Mouse (Mus musculus): ENCODE results near the gene L1cam. TPM values are rescaled to one million over a fixed set of nuclear protein-coding genes. Genes with fewer than 3 reads are reported as not detected.

Gene L1cam
- polyA plus RNA-seq, 1 experiment from 2014 or later: 4.3 TPM

- Histone ChIP-seq H3K9ac (ENCODE audit: low read length) (no peak overlapping the region), H3K36me3 (ENCODE audit: control insufficient read depth, insufficient read depth, low read length) (no peaks in the 10 kb centered on the region), H3K4me2 (ENCODE audit: low read depth, low read length) (no peak overlapping the region), H3K27me3 (ENCODE audit: control insufficient read depth, insufficient read depth, low read depth, low read length) (peaks cover 6% of the 10 kb centered on the region), H3K4me3 (ENCODE audit: low read length) (no peak overlapping the region), H3K27ac (ENCODE audit: low read length) (no peak overlapping the region), H3K4me1 (replicated peaks; ENCODE audit: control insufficient read depth, insufficient read depth, low read length) (no peaks in the 10 kb centered on the region), H3K9me3 (ENCODE audit: control insufficient read depth, low read length) (no peaks in the 10 kb centered on the region)
- WGBS: 25% methylated on average over 6 of the region's 6 CpGs
- ATAC-seq (ENCODE audit: low read depth): no peak
These were observed 14.4 kb downstream of the L1cam start for GRCm38 (mm10) chrX:73881463-73881862.

- H3K36me3 ChIP-seq (ENCODE audit: control insufficient read depth, insufficient read depth, low read length): no peaks in the 10 kb centered on the region
- no peaks in the 10 kb centered on the region for H3K4me1 ChIP-seq (replicated peaks; ENCODE audit: control insufficient read depth, insufficient read depth, low read length)
- peak overlapping the region; percentile 45; the same call in 1 of the 2 replicates for H3K9ac ChIP-seq (ENCODE audit: low read length)
- peak overlapping the region; percentile 72 for H3K4me2 ChIP-seq (ENCODE audit: low read depth, low read length)
- 25% methylated on average over 16 of the region's 16 CpGs for WGBS
- H3K9me3 ChIP-seq (ENCODE audit: control insufficient read depth, low read length): no peaks in the 10 kb centered on the region
- H3K27me3 ChIP-seq (ENCODE audit: control insufficient read depth, insufficient read depth, low read depth, low read length): peaks cover 6% of the 10 kb centered on the region
- peak overlapping the region; percentile 49 for H3K4me3 ChIP-seq (ENCODE audit: low read length)
- H3K27ac ChIP-seq (ENCODE audit: low read length): no peak overlapping the region
- peak; percentile 45 for ATAC-seq (ENCODE audit: low read depth)
These were observed 14.9 kb downstream of the L1cam start for GRCm38 (mm10) chrX:73881036-73881427.

GRCm38 (mm10) chrX:73880194-73881035 is 15.5 kb downstream of the L1cam start:
- Histone ChIP-seq H3K9me3 (ENCODE audit: control insufficient read depth, low read length) (no peaks in the 10 kb centered on the region), H3K27ac (ENCODE audit: low read length) (peak overlapping the region; percentile 39; the same call in 1 of the 2 replicates), H3K9ac (ENCODE audit: low read length) (peak overlapping the region; percentile 45; the same call in 1 of the 2 replicates), H3K4me1 (replicated peaks; ENCODE audit: control insufficient read depth, insufficient read depth, low read length) (no peaks in the 10 kb centered on the region), H3K27me3 (ENCODE audit: control insufficient read depth, insufficient read depth, low read depth, low read length) (peaks cover 6% of the 10 kb centered on the region), H3K4me3 (ENCODE audit: low read length) (peak overlapping the region; percentile 49), H3K36me3 (ENCODE audit: control insufficient read depth, insufficient read depth, low read length) (no peaks in the 10 kb centered on the region), H3K4me2 (ENCODE audit: low read depth, low read length) (peak overlapping the region; percentile 72)
- WGBS: 13% methylated on average over 29 of the region's 48 CpGs
- peak; percentile 93 for ATAC-seq (ENCODE audit: low read depth)

GRCm38 (mm10) chrX:73877014-73877413 is 18.9 kb downstream of the L1cam start:
- no peak overlapping the region for H3K4me3 ChIP-seq (ENCODE audit: low read length)
- H3K9me3 ChIP-seq (ENCODE audit: control insufficient read depth, low read length): no peaks in the 10 kb centered on the region
- H3K4me2 ChIP-seq (ENCODE audit: low read depth, low read length): no peak overlapping the region
- 67% methylated on average over 1 of the region's 1 CpGs for WGBS
- no peaks in the 10 kb centered on the region for H3K36me3 ChIP-seq (ENCODE audit: control insufficient read depth, insufficient read depth, low read length)
- no peak for ATAC-seq (ENCODE audit: low read depth)
- H3K4me1 ChIP-seq (replicated peaks; ENCODE audit: control insufficient read depth, insufficient read depth, low read length): no peaks in the 10 kb centered on the region
- no peak overlapping the region for H3K9ac ChIP-seq (ENCODE audit: low read length)
- H3K27ac ChIP-seq (ENCODE audit: low read length): no peak overlapping the region
- H3K27me3 ChIP-seq (ENCODE audit: control insufficient read depth, insufficient read depth, low read depth, low read length): peaks cover 6% of the 10 kb centered on the region

GRCm38 (mm10) chrX:73875881-73876280 is 20.0 kb downstream of the L1cam start:
- H3K4me3 ChIP-seq (ENCODE audit: low read length): no peak overlapping the region
- H3K4me2 ChIP-seq (ENCODE audit: low read depth, low read length): no peak overlapping the region
- no peak for ATAC-seq (ENCODE audit: low read depth)
- no peaks in the 10 kb centered on the region for H3K9me3 ChIP-seq (ENCODE audit: control insufficient read depth, low read length)
- H3K9ac ChIP-seq (ENCODE audit: low read length): no peak overlapping the region
- H3K27me3 ChIP-seq (ENCODE audit: control insufficient read depth, insufficient read depth, low read depth, low read length): peaks cover 6% of the 10 kb centered on the region
- H3K4me1 ChIP-seq (replicated peaks; ENCODE audit: control insufficient read depth, insufficient read depth, low read length): no peaks in the 10 kb centered on the region
- H3K36me3 ChIP-seq (ENCODE audit: control insufficient read depth, insufficient read depth, low read length): no peaks in the 10 kb centered on the region
- WGBS: 55% methylated on average over 2 of the region's 2 CpGs
- H3K27ac ChIP-seq (ENCODE audit: low read length): no peak overlapping the region

- 23% methylated on average over 1 of the region's 1 CpGs for WGBS
These were observed 23.9 kb downstream of the L1cam start for GRCm38 (mm10) chrX:73871956-73872355.

GRCm38 (mm10) chrX:73871474-73871873 is 24.4 kb downstream of the L1cam start:
- no peak for ATAC-seq (ENCODE audit: low read depth)
- H3K4me1 ChIP-seq (replicated peaks; ENCODE audit: control insufficient read depth, insufficient read depth, low read length): no peaks in the 10 kb centered on the region
- H3K4me2 ChIP-seq (ENCODE audit: low read depth, low read length): no peak overlapping the region

More at GRCm38 (mm10) chrX:73871956-73872355, 23.9 kb downstream of the L1cam start:
- H3K4me2 ChIP-seq (ENCODE audit: low read depth, low read length): no peak overlapping the region
- no peak for ATAC-seq (ENCODE audit: low read depth)
- H3K4me1 ChIP-seq (replicated peaks; ENCODE audit: control insufficient read depth, insufficient read depth, low read length): no peaks in the 10 kb centered on the region
- H3K4me3 ChIP-seq (ENCODE audit: low read length): no peak overlapping the region
- no peaks in the 10 kb centered on the region for H3K36me3 ChIP-seq (ENCODE audit: control insufficient read depth, insufficient read depth, low read length)
- no peaks in the 10 kb centered on the region for H3K9me3 ChIP-seq (ENCODE audit: control insufficient read depth, low read length)
- H3K9ac ChIP-seq (ENCODE audit: low read length): no peak overlapping the region
- no peak overlapping the region for H3K27ac ChIP-seq (ENCODE audit: low read length)
- H3K27me3 ChIP-seq (ENCODE audit: control insufficient read depth, insufficient read depth, low read depth, low read length): no peaks in the 10 kb centered on the region

GRCm38 (mm10) chrX:73869334-73869733 is 26.6 kb downstream of the L1cam start:
- no peaks in the 10 kb centered on the region for H3K9me3 ChIP-seq (ENCODE audit: control insufficient read depth, low read length)
- no peaks in the 10 kb centered on the region for H3K27me3 ChIP-seq (ENCODE audit: control insufficient read depth, insufficient read depth, low read depth, low read length)
- no peak overlapping the region for H3K9ac ChIP-seq (ENCODE audit: low read length)
- no peak for ATAC-seq (ENCODE audit: low read depth)
- WGBS: 14% methylated on average over 5 of the region's 5 CpGs
- no peak overlapping the region for H3K4me2 ChIP-seq (ENCODE audit: low read depth, low read length)
- no peak overlapping the region for H3K4me3 ChIP-seq (ENCODE audit: low read length)
- no peaks in the 10 kb centered on the region for H3K36me3 ChIP-seq (ENCODE audit: control insufficient read depth, insufficient read depth, low read length)
- no peak overlapping the region for H3K27ac ChIP-seq (ENCODE audit: low read length)
- H3K4me1 ChIP-seq (replicated peaks; ENCODE audit: control insufficient read depth, insufficient read depth, low read length): no peaks in the 10 kb centered on the region

More at GRCm38 (mm10) chrX:73871474-73871873, 24.4 kb downstream of the L1cam start:
- Histone ChIP-seq H3K4me3 (ENCODE audit: low read length) (no peak overlapping the region), H3K9ac (ENCODE audit: low read length) (no peak overlapping the region), H3K9me3 (ENCODE audit: control insufficient read depth, low read length) (no peaks in the 10 kb centered on the region), H3K27me3 (ENCODE audit: control insufficient read depth, insufficient read depth, low read depth, low read length) (no peaks in the 10 kb centered on the region), H3K36me3 (ENCODE audit: control insufficient read depth, insufficient read depth, low read length) (no peaks in the 10 kb centered on the region), H3K27ac (ENCODE audit: low read length) (no peak overlapping the region)

GRCm38 (mm10) chrX:73867852-73868251 is 28.1 kb downstream of the L1cam start:
- no peaks in the 10 kb centered on the region for H3K36me3 ChIP-seq (ENCODE audit: control insufficient read depth, insufficient read depth, low read length)
- no peaks in the 10 kb centered on the region for H3K27me3 ChIP-seq (ENCODE audit: control insufficient read depth, insufficient read depth, low read depth, low read length)
- WGBS: 58% methylated on average over 1 of the region's 1 CpGs
- no peak overlapping the region for H3K4me3 ChIP-seq (ENCODE audit: low read length)
- H3K4me2 ChIP-seq (ENCODE audit: low read depth, low read length): no peak overlapping the region
- no peak overlapping the region for H3K9ac ChIP-seq (ENCODE audit: low read length)
- no peaks in the 10 kb centered on the region for H3K4me1 ChIP-seq (replicated peaks; ENCODE audit: control insufficient read depth, insufficient read depth, low read length)
- no peaks in the 10 kb centered on the region for H3K9me3 ChIP-seq (ENCODE audit: control insufficient read depth, low read length)
- no peak overlapping the region for H3K27ac ChIP-seq (ENCODE audit: low read length)
- no peak for ATAC-seq (ENCODE audit: low read depth)
